Mouse (Mus musculus): Measurements from ENCODE around the gene Hnrnpll. TPM values are rescaled to one million over a fixed set of nuclear protein-coding genes. Genes with fewer than 3 reads are reported as not detected.
A peak's percentile ranks its signal among the peaks of the same experiment; 100 is the strongest.

Gene Hnrnpll
- total and polyA plus RNA-seq, 3 experiments: 7.5 to 23.7 (median 19.9) TPM

DNA sequence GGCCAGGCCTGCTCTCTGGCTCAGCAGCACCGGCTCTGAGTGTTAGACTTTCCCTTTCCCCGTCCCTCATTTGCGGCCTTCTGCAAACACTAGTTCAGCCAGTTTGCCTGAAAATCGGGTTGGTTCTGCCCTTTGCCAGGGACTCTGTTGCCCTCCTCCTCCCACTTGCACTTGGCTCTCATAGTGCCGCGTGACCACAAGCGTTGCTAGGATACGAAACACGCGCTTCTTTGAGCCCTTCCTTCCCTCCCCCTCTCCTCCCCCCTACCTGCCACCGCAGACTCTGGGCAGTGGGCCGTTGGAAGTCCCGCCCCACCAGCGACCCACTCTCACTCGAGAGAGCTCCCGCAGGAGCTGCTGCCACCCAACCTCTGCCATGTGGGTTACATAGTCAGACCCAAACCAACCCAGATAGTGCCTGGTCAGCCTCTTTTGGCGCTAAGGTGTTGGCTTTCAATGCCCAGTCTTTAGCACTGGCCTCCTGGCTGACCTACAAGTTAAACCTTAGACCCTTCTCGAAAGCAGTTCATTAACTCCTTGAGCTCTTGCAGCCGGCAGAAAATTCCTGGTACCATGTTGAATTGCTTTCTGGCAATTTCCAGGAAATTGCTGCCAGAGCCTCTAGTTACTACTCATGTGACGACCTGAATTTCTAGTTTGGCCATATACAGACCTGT, 34.0 kb upstream of the Hnrnpll start:
- Histone ChIP-seq H3K27me3 (ENCODE audit: control insufficient read depth, insufficient read depth, low read length) (no peaks in the 10 kb centered on the region), H3K79me2 (replicated peaks; ENCODE audit: control insufficient read depth, insufficient read depth, low read length) (no peaks in the 10 kb centered on the region), H3K4me1 (ENCODE audit: control insufficient read depth, insufficient read depth, low read length) (no peaks in the 10 kb centered on the region), H3K4me3 (no peak overlapping the region; the same call in 1 of the 2 replicates), H3K36me3 (ENCODE audit: control insufficient read depth, insufficient read depth, low read length) (no peaks in the 10 kb centered on the region), H3K27ac (no peak overlapping the region), H3K9ac (ENCODE audit: low read depth, low read length) (no peak overlapping the region)
- 22% methylated on average over 20 of the region's 20 CpGs for WGBS
- peak; percentile 29 to 51 for DNase-seq
- intact Hi-C loops (cut with DNase I): no loop called here
- TF ChIP-seq POLR2A (IDR thresholded peaks at IDR 0.05; ENCODE audit: insufficient read depth, low read depth, low read length) (no peak), EP300 (IDR thresholded peaks at IDR 0.05; ENCODE audit: insufficient read depth, low read depth, low read length) (no peak), CTCF (IDR thresholded peaks at IDR 0.05) (no peak)

GRCm38 (mm10) chr17:80095254-80095899, 33.2 kb upstream of the Hnrnpll start:
- no peak for DNase-seq
- H3K79me2 ChIP-seq (replicated peaks; ENCODE audit: control insufficient read depth, insufficient read depth, low read length): no peaks in the 10 kb centered on the region
- no peaks in the 10 kb centered on the region for H3K36me3 ChIP-seq (ENCODE audit: control insufficient read depth, insufficient read depth, low read length)
- H3K9ac ChIP-seq (ENCODE audit: low read depth, low read length): no peak overlapping the region
- 91% methylated on average over 9 of the region's 9 CpGs for WGBS
- intact Hi-C loops (cut with DNase I): no loop called here
- no peak for TF ChIP-seq POLR2A (IDR thresholded peaks at IDR 0.05; ENCODE audit: insufficient read depth, low read depth, low read length)
- TF ChIP-seq CTCF (IDR thresholded peaks at IDR 0.05): no peak
- TF ChIP-seq EP300 (IDR thresholded peaks at IDR 0.05; ENCODE audit: insufficient read depth, low read depth, low read length): no peak
- no peaks in the 10 kb centered on the region for H3K27me3 ChIP-seq (ENCODE audit: control insufficient read depth, insufficient read depth, low read length)
- H3K27ac ChIP-seq: no peak overlapping the region
- H3K4me1 ChIP-seq (ENCODE audit: control insufficient read depth, insufficient read depth, low read length): no peaks in the 10 kb centered on the region
- H3K4me3 ChIP-seq: no peak overlapping the region

DNA sequence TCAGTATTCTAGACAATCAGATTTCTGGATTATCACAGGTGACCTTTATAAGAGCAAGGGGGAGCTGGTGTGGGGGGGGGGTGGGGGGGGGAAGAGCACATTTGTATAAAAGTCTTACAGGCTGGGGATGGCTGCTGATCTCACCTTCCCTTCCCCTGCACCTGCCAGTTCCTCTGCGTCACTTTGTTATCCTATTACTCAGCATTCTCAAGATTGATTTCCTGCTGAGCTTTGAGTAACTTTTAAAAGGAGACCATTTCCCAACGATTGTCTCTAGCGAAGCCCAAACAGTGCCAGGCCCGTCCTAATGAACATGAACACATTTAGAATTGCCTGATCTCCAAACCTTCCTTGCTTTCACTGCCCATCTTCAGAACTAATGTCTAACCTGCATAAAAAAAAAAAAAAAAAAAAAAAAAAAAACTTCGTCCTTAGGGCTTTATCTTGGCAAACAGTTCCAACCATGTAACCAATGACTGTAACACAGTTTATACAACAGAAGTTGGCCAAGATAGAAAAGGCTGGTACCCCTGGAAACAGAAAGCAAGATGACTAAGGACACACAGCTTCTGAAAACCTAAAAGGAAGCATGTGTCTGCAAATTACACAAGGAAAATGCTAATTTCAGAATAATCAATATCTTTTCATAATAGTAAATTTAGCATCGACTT, 29.9 kb upstream of the Hnrnpll start:
- no peak for TF ChIP-seq POLR2A (IDR thresholded peaks at IDR 0.05; ENCODE audit: insufficient read depth, low read depth, low read length)
- TF ChIP-seq CTCF (IDR thresholded peaks at IDR 0.05): no peak
- TF ChIP-seq EP300 (IDR thresholded peaks at IDR 0.05; ENCODE audit: insufficient read depth, low read depth, low read length): no peak
- H3K27ac ChIP-seq: no peak overlapping the region
- 47% methylated on average over 6 of the region's 6 CpGs for whole genome bisulfite sequencing
- no peak for DNase-seq
- no peak overlapping the region for H3K4me3 ChIP-seq
- H3K4me1 ChIP-seq (ENCODE audit: control insufficient read depth, insufficient read depth, low read length): no peaks in the 10 kb centered on the region
- intact Hi-C loops (cut with DNase I): no loop called here
- H3K9ac ChIP-seq (ENCODE audit: low read depth, low read length): no peak overlapping the region
- no peaks in the 10 kb centered on the region for H3K27me3 ChIP-seq (ENCODE audit: control insufficient read depth, insufficient read depth, low read length)
- no peaks in the 10 kb centered on the region for H3K36me3 ChIP-seq (ENCODE audit: control insufficient read depth, insufficient read depth, low read length)
- no peaks in the 10 kb centered on the region for H3K79me2 ChIP-seq (replicated peaks; ENCODE audit: control insufficient read depth, insufficient read depth, low read length)

- intact Hi-C loops (cut with DNase I): no loop called here
- H3K4me3 ChIP-seq: no peak overlapping the region
- no peaks in the 10 kb centered on the region for H3K4me1 ChIP-seq (ENCODE audit: control insufficient read depth, insufficient read depth, low read length)
- no peak for TF ChIP-seq CTCF (IDR thresholded peaks at IDR 0.05)
- no peak for TF ChIP-seq EP300 (IDR thresholded peaks at IDR 0.05; ENCODE audit: insufficient read depth, low read depth, low read length)
- H3K9ac ChIP-seq (ENCODE audit: low read depth, low read length): no peak overlapping the region
- H3K27ac ChIP-seq: no peak overlapping the region
- no peaks in the 10 kb centered on the region for H3K79me2 ChIP-seq (replicated peaks; ENCODE audit: control insufficient read depth, insufficient read depth, low read length)
- WGBS: 24% methylated on average over 4 of the region's 4 CpGs
- no peaks in the 10 kb centered on the region for H3K36me3 ChIP-seq (ENCODE audit: control insufficient read depth, insufficient read depth, low read length)
- H3K27me3 ChIP-seq (ENCODE audit: control insufficient read depth, insufficient read depth, low read length): no peaks in the 10 kb centered on the region
- DNase-seq: no peak
Observed at GRCm38 (mm10) chr17:80090551-80090950, 28.4 kb upstream of the Hnrnpll start.

- H3K36me3 ChIP-seq (ENCODE audit: control insufficient read depth, insufficient read depth, low read length): no peaks in the 10 kb centered on the region
- TF ChIP-seq POLR2A (IDR thresholded peaks at IDR 0.05; ENCODE audit: insufficient read depth, low read depth, low read length) (no peak), EP300 (IDR thresholded peaks at IDR 0.05; ENCODE audit: insufficient read depth, low read depth, low read length) (no peak), CTCF (IDR thresholded peaks at IDR 0.05) (no peak)
- intact Hi-C loops (cut with DNase I): no loop called here
- no peak for DNase-seq
- H3K27ac ChIP-seq: no peak overlapping the region
- no peak overlapping the region for H3K4me3 ChIP-seq
- H3K79me2 ChIP-seq (replicated peaks; ENCODE audit: control insufficient read depth, insufficient read depth, low read length): no peaks in the 10 kb centered on the region
- no peak overlapping the region for H3K9ac ChIP-seq (ENCODE audit: low read depth, low read length)
- no peaks in the 10 kb centered on the region for H3K27me3 ChIP-seq (ENCODE audit: control insufficient read depth, insufficient read depth, low read length)
- H3K4me1 ChIP-seq (ENCODE audit: control insufficient read depth, insufficient read depth, low read length): peaks cover 2% of the 10 kb centered on the region; the same call in 1 of the 2 replicates
- 74% methylated on average over 3 of the region's 3 CpGs for WGBS
Observed at GRCm38 (mm10) chr17:80088168-80088567, 26.0 kb upstream of the Hnrnpll start.

GRCm38 (mm10) chr17:80086591-80086990, 24.5 kb upstream of the Hnrnpll start:
- H3K36me3 ChIP-seq (ENCODE audit: control insufficient read depth, insufficient read depth, low read length): no peaks in the 10 kb centered on the region
- H3K27ac ChIP-seq: no peak overlapping the region
- peaks cover 2% of the 10 kb centered on the region; the same call in 1 of the 2 replicates for H3K4me1 ChIP-seq (ENCODE audit: control insufficient read depth, insufficient read depth, low read length)
- H3K4me3 ChIP-seq: no peak overlapping the region
- DNase-seq: no peak
- no peak overlapping the region for H3K9ac ChIP-seq (ENCODE audit: low read depth, low read length)
- 85% methylated on average over 11 of the region's 11 CpGs for WGBS
- no peaks in the 10 kb centered on the region for H3K27me3 ChIP-seq (ENCODE audit: control insufficient read depth, insufficient read depth, low read length)
- no peaks in the 10 kb centered on the region for H3K79me2 ChIP-seq (replicated peaks; ENCODE audit: control insufficient read depth, insufficient read depth, low read length)
- intact Hi-C loops (cut with DNase I): no loop called here
- no peak for TF ChIP-seq EP300 (IDR thresholded peaks at IDR 0.05; ENCODE audit: insufficient read depth, low read depth, low read length)
- no peak for TF ChIP-seq POLR2A (IDR thresholded peaks at IDR 0.05; ENCODE audit: insufficient read depth, low read depth, low read length)
- TF ChIP-seq CTCF (IDR thresholded peaks at IDR 0.05): no peak
